Mouse (Mus musculus) layer of hippocampus, postnatal 25 days (tissue): ENCODE results near the gene 0610012G03Rik. TPM values are rescaled to one million over a fixed set of nuclear protein-coding genes. Genes with fewer than 3 reads are reported as not detected.
A peak's percentile ranks its signal among the peaks of the same experiment; 100 is the strongest.

ENCODE experiments used
- DNase-seq, 2 experiments: peaks; one replicate each; pipeline ENCODE4 v3.0.0; 2022; ENCODE audit warnings: mixed read lengths in 2 of 2, low spot score in 1 of 2; ENCODE audit errors: extremely low spot score in 1 of 2
- total RNA-seq, 2 experiments: library from RNA; stranded (reverse); gene quantifications; 2 replicates each; pipeline ENCODE4 v1.2.3; 2021

The 0610012G03Rik gene
- total RNA-seq, 2 experiments from 2014 or later, result 42.2 to 49.5 TPM

GRCm38 (mm10) chr16:31932840-31933697, 15.2 kb downstream of the 0610012G03Rik start:
- DNase-seq, result peak; percentile 78 to 80

GRCm38 (mm10) chr16:31932255-31932654, 16.0 kb downstream of the 0610012G03Rik start:
- DNase-seq, result no peak

GRCm38 (mm10) chr16:31931330-31931729, 17.0 kb downstream of the 0610012G03Rik start:
- no peak for DNase-seq

- no peak for DNase-seq
Observed at GRCm38 (mm10) chr16:31927412-31927811, 20.9 kb downstream of the 0610012G03Rik start.

GRCm38 (mm10) chr16:31926547-31927182, 21.6 kb downstream of the 0610012G03Rik start:
- no peak for DNase-seq

- DNase-seq, result no peak
Observed at GRCm38 (mm10) chr16:31926091-31926490, 22.2 kb downstream of the 0610012G03Rik start.

- DNase-seq, result no peak
Observed at GRCm38 (mm10) chr16:31924368-31924767, 23.9 kb downstream of the 0610012G03Rik start.

- peak; percentile 61 to 85 for DNase-seq
Observed at GRCm38 (mm10) chr16:31918248-31918724, 30.0 kb downstream of the 0610012G03Rik start.

GRCm38 (mm10) chr16:31917776-31918175, 30.5 kb downstream of the 0610012G03Rik start:
- no peak for DNase-seq

- DNase-seq, result no peak
Observed at GRCm38 (mm10) chr16:31910281-31910847, 37.9 kb downstream of the 0610012G03Rik start.

- DNase-seq, result no peak
Observed at GRCm38 (mm10) chr16:31908959-31909358, 39.3 kb downstream of the 0610012G03Rik start.

- DNase-seq, result no peak
Observed at GRCm38 (mm10) chr16:31906896-31907295, 41.4 kb downstream of the 0610012G03Rik start.

- no peak for DNase-seq
Observed at GRCm38 (mm10) chr16:31905891-31906825, 42.1 kb downstream of the 0610012G03Rik start.

GRCm38 (mm10) chr16:31905331-31905730, 43.0 kb downstream of the 0610012G03Rik start:
- DNase-seq, result no peak

- DNase-seq, result no peak
Observed at GRCm38 (mm10) chr16:31903239-31903638, 45.1 kb downstream of the 0610012G03Rik start.

GRCm38 (mm10) chr16:31901886-31902285, 46.4 kb downstream of the 0610012G03Rik start:
- DNase-seq, result no peak

- peak; percentile 51 to 61 for DNase-seq
Observed at GRCm38 (mm10) chr16:31898546-31899326, 49.6 kb downstream of the 0610012G03Rik start.
